Mouse (Mus musculus): ENCODE measurements around the gene Crk. TPM values are rescaled to one million over a fixed set of nuclear protein-coding genes. Genes with fewer than 3 reads are reported as not detected.

Gene Crk
- polyA plus RNA-seq (2012; fragmentation: generic; extraction: Trizol), result 39.3 TPM
- long read RNA-seq, experiment 1, full-length matches to known transcripts, result 40 of 51 reads
- long read RNA-seq, experiment 1, partial matches to known transcripts, result 3 of 51 reads
- long read RNA-seq, experiment 1, other reads (novel, unspliced or antisense), result 8 of 51 reads
- long read RNA-seq, experiment 2, full-length matches to known transcripts, result 283 of 302 reads
- long read RNA-seq, experiment 2, partial matches to known transcripts, result 14 of 302 reads
- long read RNA-seq, experiment 2, other reads (novel, unspliced or antisense), result 5 of 302 reads

DNA sequence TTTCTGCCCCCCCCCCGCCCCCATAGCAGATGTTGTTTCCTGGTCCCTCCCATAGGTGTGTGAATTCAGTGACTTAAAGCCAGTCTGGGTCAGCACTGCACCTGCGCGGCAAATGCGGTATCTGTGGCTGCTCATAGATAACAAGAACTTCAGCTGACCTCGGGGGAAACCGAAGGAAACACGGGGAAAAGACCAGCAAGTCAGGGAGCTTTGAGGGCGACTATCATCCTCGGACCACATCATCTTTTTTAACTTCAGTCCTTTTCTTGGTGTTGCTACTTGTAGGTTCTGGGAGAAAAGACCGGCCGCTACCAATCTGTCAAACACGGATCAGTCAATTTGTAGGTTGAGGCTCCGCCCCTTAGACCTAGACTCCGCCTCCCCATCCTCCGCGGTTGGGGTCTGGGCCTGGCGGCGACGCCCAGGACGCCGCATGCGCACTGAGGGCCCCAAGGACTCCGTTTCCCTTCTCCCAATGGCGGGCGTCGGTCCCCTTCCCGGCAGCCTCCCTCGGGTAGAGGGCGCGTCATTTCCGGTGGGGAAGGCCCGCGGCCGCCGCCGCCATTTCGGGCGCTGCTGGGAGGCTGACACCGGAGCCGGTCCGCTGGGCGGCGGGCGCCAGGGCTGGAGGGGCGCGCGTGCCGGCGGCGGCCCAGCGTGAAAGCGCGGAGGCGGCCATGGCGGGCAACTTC, at the start of gene Crk:
Crk (plus strand) TSS at position 513 of the 692 bp plus-strand sequence.
- H3K36me3 ChIP-seq (ENCODE audit: control insufficient read depth, insufficient read depth), result peaks cover 31% of the 10 kb centered on the region
- TF ChIP-seq CTCF (IDR thresholded peaks at IDR 0.05; ENCODE audit: control insufficient read depth, insufficient read depth, insufficient read length) (no peak), MAX (IDR thresholded peaks at IDR 0.05) (peak; percentile 40)
- H3K27me3 ChIP-seq (ENCODE audit: control insufficient read depth, insufficient read depth, insufficient read length), result no peaks in the 10 kb centered on the region
- H3K79me3 ChIP-seq (ENCODE audit: low read depth), result peaks cover 43% of the 10 kb centered on the region
- peak within 1 kb of the TSS; percentile 99 for H3ac ChIP-seq (ENCODE audit: control insufficient read depth, insufficient read length, low read depth)
- H3K4me3 ChIP-seq (ENCODE audit: insufficient read depth, poor library complexity, severe bottlenecking), result peak within 1 kb of the TSS; percentile 97
- H3K79me2 ChIP-seq (ENCODE audit: control insufficient read depth, insufficient read depth), result peaks cover 48% of the 10 kb centered on the region

DNA sequence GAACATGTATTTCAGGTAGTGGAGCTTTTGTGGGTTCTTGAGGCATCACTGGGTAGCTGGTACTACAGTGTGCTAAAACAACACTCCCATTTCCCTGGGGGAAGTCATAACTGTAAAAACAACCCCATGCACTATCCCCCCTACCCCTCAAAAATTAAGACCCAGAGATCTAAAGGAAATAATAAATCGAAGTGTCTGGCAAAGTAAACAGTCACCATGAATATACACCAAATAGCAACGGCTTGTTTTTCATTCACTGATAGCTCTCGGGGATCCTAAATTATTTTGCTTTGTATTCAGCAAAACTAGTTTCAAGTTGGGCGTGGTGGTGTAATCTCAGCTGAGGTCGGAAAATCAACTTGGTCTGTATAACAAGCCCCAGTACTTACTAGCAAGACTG, 49.0 kb upstream of the Crk start:
- TF ChIP-seq FOSL1 (IDR thresholded peaks at IDR 0.05; ENCODE audit: insufficient read depth, low read length, poor library complexity, severe bottlenecking), result no peak
- no peak for TF ChIP-seq CTCF (IDR thresholded peaks at IDR 0.05; ENCODE audit: control insufficient read depth, insufficient read depth, insufficient read length)
- no peak for TF ChIP-seq MYOD1 (IDR thresholded peaks at IDR 0.05; ENCODE audit: control insufficient read depth, insufficient read length, low read depth)
- no peak for TF ChIP-seq USF1 (IDR thresholded peaks at IDR 0.05; ENCODE audit: low read depth)
- no peak for TF ChIP-seq CEBPB (IDR thresholded peaks at IDR 0.05; ENCODE audit: low read depth)
- no peak for TF ChIP-seq MYOG (IDR thresholded peaks at IDR 0.05; ENCODE audit: control insufficient read depth, extremely low read depth, insufficient read length)
- TF ChIP-seq MAX (IDR thresholded peaks at IDR 0.05), result no peak
- H3K36me3 ChIP-seq (ENCODE audit: control insufficient read depth, insufficient read depth), result peaks cover 40% of the 10 kb centered on the region

DNA sequence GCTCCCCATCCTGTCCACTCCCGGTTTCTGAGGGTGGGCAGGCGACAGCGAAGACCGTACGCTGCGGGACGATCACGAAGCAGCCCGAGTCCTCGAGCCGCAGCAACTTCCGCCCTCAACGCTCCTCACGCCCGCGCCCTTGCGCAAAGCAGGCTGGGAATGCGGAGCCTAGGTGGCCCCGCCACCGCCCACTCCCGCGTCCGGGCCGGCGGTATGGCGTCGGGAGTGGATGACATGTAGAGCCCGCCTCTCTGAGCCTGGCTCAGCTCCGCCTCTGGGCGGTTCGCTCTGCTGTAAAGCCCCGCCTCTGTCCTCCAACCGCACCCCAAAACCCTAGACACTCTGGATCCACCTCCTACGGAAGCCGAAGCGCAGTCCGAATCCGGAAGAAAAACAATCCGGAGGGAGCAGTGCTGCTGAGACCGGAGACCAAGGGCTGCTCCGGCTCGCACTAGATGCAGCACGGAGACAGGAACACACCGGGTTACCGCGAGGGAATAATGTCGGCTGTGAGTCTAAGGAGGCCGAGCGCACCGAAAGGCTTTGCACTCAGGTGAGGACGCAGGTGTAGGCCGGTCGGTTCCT, 48.3 kb upstream of the Crk start, which contains the start of gene Inpp5k:
Inpp5k (plus strand) TSS at position 344 of the 585 bp plus-strand sequence.
- Histone ChIP-seq H3K79me2 (ENCODE audit: control insufficient read depth, insufficient read depth) (no peaks in the 10 kb centered on the region), H3K27me3 (ENCODE audit: control insufficient read depth, insufficient read depth, insufficient read length) (no peaks in the 10 kb centered on the region), H3ac (ENCODE audit: control insufficient read depth, insufficient read length, low read depth) (peak within 1 kb of the TSS; percentile 87), H3K36me3 (ENCODE audit: control insufficient read depth, insufficient read depth) (peaks cover 34% of the 10 kb centered on the region), H3K79me3 (ENCODE audit: low read depth) (no peaks in the 10 kb centered on the region), H3K4me3 (ENCODE audit: insufficient read depth, poor library complexity, severe bottlenecking) (peak within 1 kb of the TSS; percentile 45)
- TF ChIP-seq CTCF (IDR thresholded peaks at IDR 0.05; ENCODE audit: control insufficient read depth, insufficient read depth, insufficient read length), result no peak
- no peak for TF ChIP-seq MYOG (IDR thresholded peaks at IDR 0.05; ENCODE audit: control insufficient read depth, extremely low read depth, insufficient read length)
- TF ChIP-seq CEBPB (IDR thresholded peaks at IDR 0.05; ENCODE audit: low read depth), result peak; percentile 38
- no peak for TF ChIP-seq MYOD1 (IDR thresholded peaks at IDR 0.05; ENCODE audit: control insufficient read depth, insufficient read length, low read depth)
- TF ChIP-seq FOSL1 (IDR thresholded peaks at IDR 0.05; ENCODE audit: insufficient read depth, low read length, poor library complexity, severe bottlenecking), result no peak
- TF ChIP-seq MAX (IDR thresholded peaks at IDR 0.05), result peak; percentile 98
- no peak for TF ChIP-seq USF1 (IDR thresholded peaks at IDR 0.05; ENCODE audit: low read depth)

More for the DNA sequence above, 49.0 kb upstream of the Crk start:
- Histone ChIP-seq H3ac (ENCODE audit: control insufficient read depth, insufficient read length, low read depth) (peak overlapping the region; percentile 87), H3K79me2 (ENCODE audit: control insufficient read depth, insufficient read depth) (no peaks in the 10 kb centered on the region), H3K4me3 (ENCODE audit: insufficient read depth, poor library complexity, severe bottlenecking) (peak overlapping the region; percentile 45), H3K79me3 (ENCODE audit: low read depth) (no peaks in the 10 kb centered on the region), H3K27me3 (ENCODE audit: control insufficient read depth, insufficient read depth, insufficient read length) (no peaks in the 10 kb centered on the region)

DNA sequence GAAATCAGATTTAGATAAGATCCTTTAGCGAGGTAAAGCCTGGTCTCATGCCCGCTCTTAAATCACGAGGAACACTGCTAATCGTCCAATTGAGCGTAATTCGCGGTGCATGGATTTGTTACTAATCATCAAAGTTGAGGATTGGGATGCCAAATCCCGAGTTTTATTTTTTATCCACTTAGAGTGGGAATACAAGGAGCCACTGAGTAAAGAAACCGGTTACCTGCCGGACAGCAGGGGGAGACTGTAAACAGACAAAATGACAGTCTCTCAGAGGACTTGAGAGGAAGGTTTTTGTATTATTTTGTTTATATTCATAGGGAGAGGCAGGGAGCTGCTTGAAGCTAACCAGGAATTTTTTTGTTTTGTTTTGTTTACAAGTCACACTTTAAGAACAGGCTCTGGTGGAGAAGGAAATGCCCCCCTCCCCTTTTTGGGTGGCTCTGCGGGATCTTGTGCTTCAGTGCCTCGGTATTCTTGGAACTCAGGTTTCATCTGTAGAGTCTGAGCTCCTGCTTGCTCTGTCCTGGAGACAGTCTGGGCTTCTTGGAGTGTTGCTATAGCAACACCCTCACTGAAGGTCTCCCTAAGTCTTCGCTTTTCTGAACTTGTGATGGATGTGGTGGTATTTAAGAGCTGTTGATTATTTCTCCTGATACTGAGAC, 47.4 kb upstream of the Crk start:
- peaks cover 26% of the 10 kb centered on the region for H3K36me3 ChIP-seq (ENCODE audit: control insufficient read depth, insufficient read depth)
- no peak for TF ChIP-seq MYOD1 (IDR thresholded peaks at IDR 0.05; ENCODE audit: control insufficient read depth, insufficient read length, low read depth)
- no peaks in the 10 kb centered on the region for H3K79me2 ChIP-seq (ENCODE audit: control insufficient read depth, insufficient read depth)
- H3K4me3 ChIP-seq (ENCODE audit: insufficient read depth, poor library complexity, severe bottlenecking), result peak overlapping the region; percentile 45
- no peak overlapping the region for H3ac ChIP-seq (ENCODE audit: control insufficient read depth, insufficient read length, low read depth)
- no peaks in the 10 kb centered on the region for H3K79me3 ChIP-seq (ENCODE audit: low read depth)
- H3K27me3 ChIP-seq (ENCODE audit: control insufficient read depth, insufficient read depth, insufficient read length), result no peaks in the 10 kb centered on the region

DNA sequence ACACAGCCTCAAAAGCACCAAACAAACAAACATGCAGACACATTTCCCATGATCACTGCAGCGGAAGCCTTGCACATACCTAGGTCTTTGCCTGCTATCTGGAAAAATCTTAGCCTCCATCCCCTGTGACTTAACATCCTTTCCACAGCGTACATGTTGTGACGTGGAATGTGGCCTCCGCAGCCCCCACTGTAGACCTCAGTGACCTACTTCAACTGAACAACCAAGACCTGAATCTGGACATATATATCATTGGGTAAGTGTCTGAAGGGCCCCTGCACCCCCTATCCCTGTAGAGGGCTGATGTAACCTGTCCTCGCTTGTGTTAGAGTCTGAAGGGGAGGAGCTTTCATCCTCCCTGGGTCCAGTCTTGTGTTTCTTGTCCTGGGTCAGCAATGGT, 46.1 kb upstream of the Crk start:
- H3K4me3 ChIP-seq (ENCODE audit: insufficient read depth, poor library complexity, severe bottlenecking), result no peak overlapping the region
- H3K36me3 ChIP-seq (ENCODE audit: control insufficient read depth, insufficient read depth), result peaks cover 18% of the 10 kb centered on the region
- H3K79me3 ChIP-seq (ENCODE audit: low read depth), result no peaks in the 10 kb centered on the region
- no peak for TF ChIP-seq USF1 (IDR thresholded peaks at IDR 0.05; ENCODE audit: low read depth)
- TF ChIP-seq MYOG (IDR thresholded peaks at IDR 0.05; ENCODE audit: control insufficient read depth, extremely low read depth, insufficient read length), result no peak
- TF ChIP-seq FOSL1 (IDR thresholded peaks at IDR 0.05; ENCODE audit: insufficient read depth, low read length, poor library complexity, severe bottlenecking), result no peak
- no peak for TF ChIP-seq MYOD1 (IDR thresholded peaks at IDR 0.05; ENCODE audit: control insufficient read depth, insufficient read length, low read depth)
- no peak for TF ChIP-seq CEBPB (IDR thresholded peaks at IDR 0.05; ENCODE audit: low read depth)
- TF ChIP-seq MAX (IDR thresholded peaks at IDR 0.05), result no peak
- no peak for TF ChIP-seq CTCF (IDR thresholded peaks at IDR 0.05; ENCODE audit: control insufficient read depth, insufficient read depth, insufficient read length)
- H3K79me2 ChIP-seq (ENCODE audit: control insufficient read depth, insufficient read depth), result no peaks in the 10 kb centered on the region
- H3ac ChIP-seq (ENCODE audit: control insufficient read depth, insufficient read length, low read depth), result no peak overlapping the region
- H3K27me3 ChIP-seq (ENCODE audit: control insufficient read depth, insufficient read depth, insufficient read length), result no peaks in the 10 kb centered on the region

Measured in C2C12 (cell line).